Mouse (Mus musculus) heart, embryonic 15.5 days (tissue): ENCODE results near the gene Cfap74. TPM values are rescaled to one million over a fixed set of nuclear protein-coding genes. Genes with fewer than 3 reads are reported as not detected.

Experiments
- ATAC-seq: fragments of 200-750 bp; cut with Nextera tagmentation; replicated peaks from 2 replicates; pipeline ENCODE4 v1.8.0; 2017; ENCODE audit warnings: low read depth, moderate TSS enrichment; ENCODE audit not compliant: insufficient number of reproducible peaks, insufficient read depth, low FRiP score
- H3K27ac ChIP-seq: fragments of 300-500 bp; sonication (generic); 2 replicates; pipeline ENCODE4 v1.5.1; 2015; ENCODE audit warnings: mild to moderate bottlenecking, inconsistent platforms
- H3K27me3 ChIP-seq: fragments of 300-500 bp; sonication (generic); 2 replicates; pipeline ENCODE4 v1.6.1; 2015; ENCODE audit warnings: inconsistent platforms
- H3K36me3 ChIP-seq: fragments of 300-500 bp; sonication (generic); 2 replicates; pipeline ENCODE4 v1.6.1; 2015; ENCODE audit warnings: mild to moderate bottlenecking, inconsistent platforms
- H3K4me1 ChIP-seq: fragments of 300-500 bp; sonication (generic); replicated peaks from 2 replicates; pipeline ENCODE4 v1.6.1; 2015; ENCODE audit warnings: inconsistent platforms
- H3K4me2 ChIP-seq: fragments of 300-500 bp; sonication (generic); 2 replicates; pipeline ENCODE4 v1.6.1; 2015; ENCODE audit warnings: inconsistent platforms, mild to moderate bottlenecking, moderate library complexity
- H3K4me3 ChIP-seq: fragments of 300-500 bp; sonication (generic); 2 replicates; pipeline ENCODE4 v1.5.1; 2015; ENCODE audit warnings: mild to moderate bottlenecking, inconsistent platforms
- H3K9ac ChIP-seq: fragments of 300-500 bp; sonication (generic); 2 replicates; pipeline ENCODE4 v1.6.1; 2015; ENCODE audit warnings: mild to moderate bottlenecking, inconsistent platforms
- H3K9me3 ChIP-seq: fragments of 300-500 bp; sonication (generic); replicated peaks from 2 replicates; pipeline ENCODE4 v1.6.1; 2016; ENCODE audit warnings: inconsistent platforms
- WGBS: fragments of 180-500 bp; shearing (Covaris S2); methylation state at CpG from one replicate; pipeline ENCODE4 v1.1.7; 2015; ENCODE audit warnings: mixed read lengths; 5-methylcytosine and 5-hydroxymethylcytosine counted together
- polyA plus RNA-seq: library from polyadenylated mRNA; unstranded; fragments of >200 nt; fragmentation: Nextera tagmentation; extraction: Ambion mirVana; gene quantifications from 2 replicates; pipeline ENCODE4 v1.2.1, GENCODE M21; 2015

The Cfap74 gene
- polyA plus RNA-seq, result 0.60 and 0.82 TPM in 2 replicates

GRCm38 (mm10) chr4:155409058-155409776, at the start of gene Cfap74:
TSS of gene Cfap74 (plus strand) at chr4:155409190.
- H3K4me1 ChIP-seq, result peaks cover 6% of the 10 kb centered on the region
- peak within 1 kb of the TSS; percentile 51 for H3K4me3 ChIP-seq
- H3K4me2 ChIP-seq, result peak within 1 kb of the TSS; percentile 83
- under 1% methylated on average over 35 of the region's 35 CpGs for WGBS
- peak; percentile 83 for ATAC-seq
- no peaks in the 10 kb centered on the region for H3K9me3 ChIP-seq
- no peak within 1 kb of the TSS for H3K27ac ChIP-seq
- peaks cover 7% of the 10 kb centered on the region; the same call in 1 of the 2 replicates for H3K27me3 ChIP-seq
- 0 out of 2 replicates have a peak within 1 kb of the TSS, but pooled peaks have one; percentile 6 for H3K9ac ChIP-seq
- H3K36me3 ChIP-seq, result no peaks in the 10 kb centered on the region

DNA sequence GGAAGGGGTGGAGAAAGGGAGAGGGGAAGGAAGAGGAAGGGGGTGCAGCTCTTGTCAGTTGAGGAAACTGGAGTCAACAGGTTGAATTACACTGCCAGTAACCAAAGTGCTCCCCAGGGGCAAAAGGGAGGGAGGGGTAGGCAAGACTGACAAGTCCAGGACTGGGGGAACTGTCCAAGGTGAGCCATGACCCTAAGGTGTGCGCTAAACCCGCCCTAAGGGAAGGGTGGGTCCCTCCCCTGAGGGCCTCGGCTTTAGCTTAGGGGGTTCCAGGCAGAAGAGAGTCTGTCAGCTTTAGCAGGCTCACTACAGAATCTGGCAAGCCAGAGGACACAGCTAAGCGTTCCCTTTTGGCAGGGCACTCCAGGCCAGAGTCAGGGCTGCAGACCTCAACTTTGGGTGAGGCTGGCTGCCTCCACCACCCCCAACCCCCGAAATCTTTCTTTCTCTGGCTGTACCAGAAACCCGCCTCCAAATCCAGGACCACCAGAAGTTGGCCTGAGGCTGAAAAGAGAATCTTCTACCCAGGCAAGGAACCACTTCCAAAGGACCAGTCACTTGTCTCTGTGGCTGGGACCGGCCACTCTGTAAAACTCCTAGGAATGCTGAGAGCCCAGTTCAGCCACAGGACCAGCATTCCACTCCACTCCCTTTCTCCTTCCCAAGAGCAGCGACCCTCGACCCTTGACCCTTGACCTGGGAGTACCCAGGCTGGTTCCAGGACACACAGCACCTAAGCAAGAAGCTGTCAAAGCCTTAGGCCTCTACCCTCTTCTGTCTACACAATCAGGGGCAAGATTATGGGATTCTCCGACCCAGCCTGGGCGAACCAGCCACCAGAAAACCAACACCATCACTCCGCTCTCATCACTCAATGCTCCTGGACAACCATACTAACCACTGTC, 49.2 kb upstream of the Cfap74 start:
- Histone ChIP-seq H3K4me3 (no peak overlapping the region), H3K27ac (no peak overlapping the region), H3K4me2 (no peak overlapping the region), H3K4me1 (peaks cover 11% of the 10 kb centered on the region), H3K9me3 (no peaks in the 10 kb centered on the region), H3K36me3 (no peaks in the 10 kb centered on the region), H3K27me3 (peaks cover 72% of the 10 kb centered on the region), H3K9ac (no peak overlapping the region)
- WGBS, result 41% methylated on average over 12 of the region's 12 CpGs
- ATAC-seq, result no peak

GRCm38 (mm10) chr4:155360856-155361255, 48.1 kb upstream of the Cfap74 start:
- Histone ChIP-seq H3K4me2 (peak overlapping the region; percentile 69), H3K9ac (peak overlapping the region; percentile 33; the same call in 1 of the 2 replicates), H3K4me3 (peak overlapping the region; percentile 54), H3K9me3 (no peaks in the 10 kb centered on the region), H3K4me1 (peaks cover 11% of the 10 kb centered on the region), H3K27me3 (peaks cover 82% of the 10 kb centered on the region), H3K27ac (no peak overlapping the region), H3K36me3 (no peaks in the 10 kb centered on the region)
- no peak for ATAC-seq
- under 1% methylated on average over 42 of the region's 42 CpGs for WGBS

- H3K9me3 ChIP-seq, result no peaks in the 10 kb centered on the region
- no peak within 1 kb of the TSS for H3K27ac ChIP-seq
- peaks cover 11% of the 10 kb centered on the region for H3K4me1 ChIP-seq
- peak within 1 kb of the TSS; percentile 54 for H3K4me3 ChIP-seq
- peak; percentile 92 for ATAC-seq
- peak within 1 kb of the TSS; percentile 69 for H3K4me2 ChIP-seq
- H3K9ac ChIP-seq, result peak within 1 kb of the TSS; percentile 33
- peaks cover 86% of the 10 kb centered on the region for H3K27me3 ChIP-seq
- no peaks in the 10 kb centered on the region for H3K36me3 ChIP-seq
- WGBS, result under 1% methylated on average over 51 of the region's 51 CpGs
Measured at GRCm38 (mm10) chr4:155361303-155361791, 47.6 kb upstream of the Cfap74 start, which contains the start of gene Prkcz. TSS of gene Prkcz (minus strand) at chr4:155361361.

DNA sequence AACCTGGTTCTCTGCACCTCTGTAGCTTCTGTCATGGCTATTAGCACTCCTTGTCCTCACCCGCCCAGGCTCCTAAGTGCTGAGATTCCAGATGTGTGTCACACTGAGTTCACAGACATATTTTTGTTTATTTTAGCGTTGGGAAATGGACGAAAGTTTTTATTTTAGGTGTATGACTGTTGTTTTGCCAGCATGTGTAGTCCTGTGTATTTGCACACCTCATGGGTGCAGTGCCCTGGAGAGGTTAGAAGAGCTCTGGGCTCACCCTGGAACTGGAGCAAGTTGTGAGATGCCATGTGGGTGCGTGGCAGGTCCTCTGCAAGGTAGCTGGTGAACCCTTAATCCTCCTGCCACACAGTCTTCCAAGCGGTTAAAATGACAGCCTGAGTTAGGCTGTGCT, 46.5 kb upstream of the Cfap74 start:
- WGBS, result 30% methylated on average over 5 of the region's 5 CpGs
- H3K4me1 ChIP-seq, result peaks cover 11% of the 10 kb centered on the region

GRCm38 (mm10) chr4:155366784-155367183, 42.2 kb upstream of the Cfap74 start:
- H3K9me3 ChIP-seq, result no peaks in the 10 kb centered on the region
- 80% methylated on average over 6 of the region's 6 CpGs for WGBS
- no peak overlapping the region for H3K27ac ChIP-seq
- H3K4me1 ChIP-seq, result peaks cover under 1% of the 10 kb centered on the region
- peaks cover 56% of the 10 kb centered on the region for H3K27me3 ChIP-seq
- no peaks in the 10 kb centered on the region for H3K36me3 ChIP-seq
- H3K4me2 ChIP-seq, result no peak overlapping the region
- no peak overlapping the region for H3K4me3 ChIP-seq
- H3K9ac ChIP-seq, result no peak overlapping the region
- no peak for ATAC-seq

More for the DNA sequence above, 46.5 kb upstream of the Cfap74 start:
- Histone ChIP-seq H3K4me2 (peak overlapping the region; percentile 69; the same call in 1 of the 2 replicates), H3K4me3 (0 out of 2 replicates have a peak overlapping the region, but pooled peaks have one; percentile 54), H3K27ac (no peak overlapping the region), H3K27me3 (peaks cover 90% of the 10 kb centered on the region), H3K36me3 (no peaks in the 10 kb centered on the region), H3K9ac (no peak overlapping the region), H3K9me3 (no peaks in the 10 kb centered on the region)
- ATAC-seq, result no peak

GRCm38 (mm10) chr4:155367739-155368138, 41.3 kb upstream of the Cfap74 start:
- no peak overlapping the region for H3K9ac ChIP-seq
- no peak for ATAC-seq

GRCm38 (mm10) chr4:155368684-155369083, 40.3 kb upstream of the Cfap74 start:
- Histone ChIP-seq H3K4me2 (no peak overlapping the region), H3K4me1 (no peaks in the 10 kb centered on the region), H3K36me3 (no peaks in the 10 kb centered on the region), H3K9me3 (no peaks in the 10 kb centered on the region), H3K27me3 (peaks cover 38% of the 10 kb centered on the region), H3K27ac (no peak overlapping the region), H3K9ac (no peak overlapping the region), H3K4me3 (no peak overlapping the region)
- WGBS, result 29% methylated on average over 12 of the region's 12 CpGs
- ATAC-seq, result no peak

More at GRCm38 (mm10) chr4:155367739-155368138, 41.3 kb upstream of the Cfap74 start:
- Histone ChIP-seq H3K4me3 (no peak overlapping the region), H3K4me2 (no peak overlapping the region), H3K27ac (no peak overlapping the region), H3K36me3 (no peaks in the 10 kb centered on the region), H3K9me3 (no peaks in the 10 kb centered on the region), H3K27me3 (peaks cover 46% of the 10 kb centered on the region), H3K4me1 (no peaks in the 10 kb centered on the region)
- 79% methylated on average over 9 of the region's 9 CpGs for WGBS

GRCm38 (mm10) chr4:155370737-155371715, 38.0 kb upstream of the Cfap74 start:
- 77% methylated on average over 15 of the region's 15 CpGs for WGBS
- H3K9me3 ChIP-seq, result no peaks in the 10 kb centered on the region
- ATAC-seq, result no peak

More at GRCm38 (mm10) chr4:155370737-155371715, 38.0 kb upstream of the Cfap74 start:
- Histone ChIP-seq H3K4me1 (no peaks in the 10 kb centered on the region), H3K36me3 (no peaks in the 10 kb centered on the region), H3K4me3 (no peak overlapping the region), H3K27ac (no peak overlapping the region), H3K4me2 (no peak overlapping the region), H3K27me3 (peaks cover 17% of the 10 kb centered on the region), H3K9ac (no peak overlapping the region)
